ENCODE assay signal across 8 mouse cellular contexts in the genomic region with DNA sequence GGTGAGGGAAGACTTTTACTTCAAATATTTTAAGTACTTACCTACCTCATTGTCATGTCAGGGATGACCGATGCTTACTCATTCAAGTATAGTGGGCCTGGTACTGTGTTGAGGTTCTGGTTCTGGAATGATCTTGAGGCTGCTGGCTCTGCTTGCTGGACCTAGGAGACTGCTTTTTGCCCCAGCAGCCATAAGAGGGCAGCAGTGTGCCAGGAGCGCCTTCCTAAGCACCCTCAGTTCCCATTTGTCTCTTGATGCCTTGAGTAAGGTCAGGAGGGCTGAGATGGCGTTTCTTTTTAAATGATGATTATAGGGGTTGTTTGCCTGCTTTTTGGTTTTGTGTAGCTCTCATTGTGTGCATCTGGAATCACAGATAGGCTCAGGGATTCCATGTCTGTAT. TPM values are rescaled to one million over a fixed set of nuclear protein-coding genes. Genes with fewer than 3 reads are reported as not detected.
A peak's percentile ranks its signal among the peaks of the same experiment; 100 is the strongest.
DNase-seq lines count a peak whose midpoint lies in the region; ATAC-seq lines count a peak whose summit lies in the region.

No protein-coding gene starts in this region.

- intact Hi-C loops in heart, postnatal 25 days (cut with DNase I) = no loop called here

- no peak overlapping the region for H3K4me2 ChIP-seq in embryonic facial prominence, embryonic 14.5 days (ENCODE audit: low read depth, low read length)

- 0 out of 2 replicates have a peak, but pooled peaks have one; percentile 44 for ATAC-seq in embryonic facial prominence, embryonic 14.5 days (ENCODE audit: low read depth)
- ATAC-seq in megakaryocyte-erythroid progenitor cell, adult 5-6 weeks (replicated peaks; ENCODE audit: low FRiP score, low TSS enrichment, poor library complexity, severe bottlenecking) = peak; percentile 76

- DNase-seq in left cerebral cortex, adult 18-20 months (ENCODE audit: low spot score in 2 of 2) = peak; percentile 83 to 84
- no peak for DNase-seq in left cerebral cortex, adult 11 months (ENCODE audit: low spot score)
- peak; percentile 69 to 82 for DNase-seq in adrenal gland, postnatal 36 days
- DNase-seq in embryonic facial prominence, embryonic 14.5 days (ENCODE audit: low spot score) = peak; percentile 69
- DNase-seq in heart, postnatal 25 days (ENCODE audit: low spot score) = peak; percentile 27
- peak; percentile 68 to 75 for DNase-seq in layer of hippocampus, postnatal 25 days (ENCODE audit: extremely low spot score in 1 of 2, low spot score in 1 of 2)
- peak; percentile 78 for DNase-seq in splenic B cell, adult 2 months (ENCODE audit: low read depth, low spot score)

- no peak overlapping the region for H3K9ac ChIP-seq in embryonic facial prominence, embryonic 14.5 days (ENCODE audit: low read depth, low read length)

- WGBS in embryonic facial prominence, embryonic 14.5 days = 43% methylated on average over 3 of the region's 3 CpGs

- H3K27ac ChIP-seq in embryonic facial prominence, embryonic 14.5 days (replicated peaks; ENCODE audit: low read depth, low read length) = no peak overlapping the region

- H3K4me1 ChIP-seq in embryonic facial prominence, embryonic 14.5 days (ENCODE audit: control insufficient read depth, insufficient read depth, low read length) = no peaks in the 10 kb centered on the region

- no peak overlapping the region for H3K4me3 ChIP-seq in embryonic facial prominence, embryonic 14.5 days (ENCODE audit: low read depth, low read length)

- H3K9me3 ChIP-seq in embryonic facial prominence, embryonic 14.5 days (ENCODE audit: control insufficient read depth, low read length) = no peaks in the 10 kb centered on the region

- peaks cover 84% of the 10 kb centered on the region for H3K36me3 ChIP-seq in embryonic facial prominence, embryonic 14.5 days (ENCODE audit: control insufficient read depth, insufficient read depth, low read length)
- peaks cover 8% of the 10 kb centered on the region; the same call in 1 of the 2 replicates for H3K36me3 ChIP-seq in splenic B cell, adult 2 months (ENCODE audit: control insufficient read depth, insufficient read depth, low read length, poor library complexity, severe bottlenecking)

- no peaks in the 10 kb centered on the region for H3K27me3 ChIP-seq in embryonic facial prominence, embryonic 14.5 days (replicated peaks; ENCODE audit: control insufficient read depth, insufficient read depth, low read length)
- no peaks in the 10 kb centered on the region for H3K27me3 ChIP-seq in splenic B cell, adult 2 months (ENCODE audit: control insufficient read depth, insufficient read depth, low read length, poor library complexity, severe bottlenecking)

RNA-seq across cellular contexts. Expression of gene Ckb, which starts 18.7 kb away (rescaled TPM):
- 1,000 to 10,000 TPM; 1,960 to 1,962 TPM for total RNA-seq in left cerebral cortex, adult 18-20 months (2021)
- total RNA-seq in adrenal gland, postnatal 36 days (2021) = 10 to 100 TPM; 34.2 to 53.4 TPM
- 206 and 208 TPM in 2 replicates for polyA plus RNA-seq in embryonic facial prominence, embryonic 14.5 days (2014; fragmentation: Nextera tagmentation; extraction: Ambion mirVana)
- 10 to 100 TPM; 91.2 to 98.8 TPM for total RNA-seq in heart, postnatal 25 days (2021)
- total RNA-seq in layer of hippocampus, postnatal 25 days (2021) = 1,000 to 10,000 TPM; 1,260 to 1,351 TPM
- 2.7 TPM in 1 of 2 replicates, not detected in the other for total RNA-seq in megakaryocyte-erythroid progenitor cell, adult 5-6 weeks (2014; fragmentation: Nextera tagmentation)
- 1.5 and 4.4 TPM in 2 replicates for total RNA-seq in megakaryocyte-erythroid progenitor cell, adult 5-6 weeks (2017)

RNA-seq across cellular contexts. Expression of gene Trmt61a, which starts 24.5 kb away (rescaled TPM):
- 10 to 100 TPM; 15.5 to 21.0 TPM for total RNA-seq in left cerebral cortex, adult 18-20 months (2021)
- total RNA-seq in adrenal gland, postnatal 36 days (2021) = 10 to 100 TPM; 15.7 to 18.6 TPM
- 5.8 and 7.9 TPM in 2 replicates for polyA plus RNA-seq in embryonic facial prominence, embryonic 14.5 days (2014; fragmentation: Nextera tagmentation; extraction: Ambion mirVana)
- 1 to 10 TPM; 4.4 to 5.7 TPM for total RNA-seq in heart, postnatal 25 days (2021)
- total RNA-seq in layer of hippocampus, postnatal 25 days (2021) = 10 to 100 TPM; 17.1 to 19.7 TPM
- total RNA-seq in megakaryocyte-erythroid progenitor cell, adult 5-6 weeks (2014; fragmentation: Nextera tagmentation) = 20.5 and 26.7 TPM in 2 replicates
- 11.1 and 15.4 TPM in 2 replicates for total RNA-seq in megakaryocyte-erythroid progenitor cell, adult 5-6 weeks (2017)

RNA-seq across cellular contexts. Expression of gene Bag5, which starts 59.6 kb away (rescaled TPM):
- total RNA-seq in left cerebral cortex, adult 18-20 months (2021) = 10 to 100 TPM; 61.7 to 62.1 TPM
- 10 to 100 TPM; 37.2 to 39.8 TPM for total RNA-seq in adrenal gland, postnatal 36 days (2021)
- 59.0 and 61.5 TPM in 2 replicates for polyA plus RNA-seq in embryonic facial prominence, embryonic 14.5 days (2014; fragmentation: Nextera tagmentation; extraction: Ambion mirVana)
- total RNA-seq in heart, postnatal 25 days (2021) = 10 to 100 TPM; 19.4 to 21.2 TPM
- total RNA-seq in layer of hippocampus, postnatal 25 days (2021) = 10 to 100 TPM; 46.7 to 54.1 TPM
- 27.7 and 28.9 TPM in 2 replicates for total RNA-seq in megakaryocyte-erythroid progenitor cell, adult 5-6 weeks (2014; fragmentation: Nextera tagmentation)
- 33.0 and 52.3 TPM in 2 replicates for total RNA-seq in megakaryocyte-erythroid progenitor cell, adult 5-6 weeks (2017)

RNA-seq across cellular contexts. Expression of gene Apopt1, which starts 59.6 kb away (rescaled TPM):
- 10 to 100 TPM; 36.6 to 39.1 TPM for total RNA-seq in left cerebral cortex, adult 18-20 months (2021)
- total RNA-seq in adrenal gland, postnatal 36 days (2021) = 10 to 100 TPM; 58.8 to 76.2 TPM
- polyA plus RNA-seq in embryonic facial prominence, embryonic 14.5 days (2014; fragmentation: Nextera tagmentation; extraction: Ambion mirVana) = 46.6 and 48.0 TPM in 2 replicates
- total RNA-seq in heart, postnatal 25 days (2021) = 10 to 100 TPM; 32.1 to 36.4 TPM
- total RNA-seq in layer of hippocampus, postnatal 25 days (2021) = 10 to 100 TPM; 36.2 to 38.9 TPM
- 62.7 and 67.7 TPM in 2 replicates for total RNA-seq in megakaryocyte-erythroid progenitor cell, adult 5-6 weeks (2014; fragmentation: Nextera tagmentation)
- 55.5 and 56.4 TPM in 2 replicates for total RNA-seq in megakaryocyte-erythroid progenitor cell, adult 5-6 weeks (2017)

Comparison
In these comparisons a context has a peak if more than half of its experiments do, and no peak if none do; other contexts are left out.
1. RNA of gene Ckb, which starts 18.7 kb away (total RNA-seq): 1,960 to 1,962 TPM in left cerebral cortex, adult 18-20 months and 1,260 to 1,351 TPM in layer of hippocampus, postnatal 25 days; 91.2 to 98.8 TPM in heart, postnatal 25 days, 34.2 to 53.4 TPM in adrenal gland, postnatal 36 days and 1.5 to 4.4 TPM in megakaryocyte-erythroid progenitor cell, adult 5-6 weeks; every median in the first group is over 10 times any median in the second.